Mouse (Mus musculus) heart, adult 2 months (tissue): ENCODE data around the gene Igfbp2.
A peak's percentile ranks its signal among the peaks of the same experiment; 100 is the strongest.

Experiments used
- CTCF ChIP-seq: fragments of 200-600 bp; IDR thresholded peaks from 2 replicates; pipeline ENCODE4 v1.8.1; 2022; ENCODE audit warnings: antibody characterized with exemption, mild to moderate bottlenecking, moderate library complexity
- EP300 ChIP-seq: fragments of 200-500 bp; IDR thresholded peaks from 2 replicates; pipeline ENCODE4 v1.6.1; 2011; ENCODE audit warnings: low read depth, low read length, control low read depth; ENCODE audit not compliant: insufficient read depth
- POLR2A ChIP-seq: fragments of 200-500 bp; IDR thresholded peaks from 2 replicates; pipeline ENCODE4 v1.6.1; 2011; ENCODE audit warnings: mild to moderate bottlenecking, low read depth, low read length, control low read depth; ENCODE audit not compliant: insufficient read depth

- no peak for TF ChIP-seq CTCF
- peak; percentile 34; the same call in 1 of the 2 replicates for TF ChIP-seq POLR2A
- TF ChIP-seq EP300 = no peak
Measured at GRCm38 (mm10) chr1:72872521-72872920, 48.2 kb downstream of the Igfbp2 start.
